Mouse (Mus musculus) CD4-positive, CD25-positive, alpha-beta regulatory T cell, adult 2 months (primary cell): ENCODE data around the gene Vmn1r167.
"Not testable (repeated sequence)": the region's sequence is repeated elsewhere in the genome, so short reads cannot be mapped to it uniquely, and the experiment has no call there.

Source experiments
- DNase-seq: peaks from one replicate; pipeline ENCODE4 v3.0.0-alpha.2; 2012; ENCODE audit warnings: low read depth, low spot score

Vmn1r167 gene

DNA sequence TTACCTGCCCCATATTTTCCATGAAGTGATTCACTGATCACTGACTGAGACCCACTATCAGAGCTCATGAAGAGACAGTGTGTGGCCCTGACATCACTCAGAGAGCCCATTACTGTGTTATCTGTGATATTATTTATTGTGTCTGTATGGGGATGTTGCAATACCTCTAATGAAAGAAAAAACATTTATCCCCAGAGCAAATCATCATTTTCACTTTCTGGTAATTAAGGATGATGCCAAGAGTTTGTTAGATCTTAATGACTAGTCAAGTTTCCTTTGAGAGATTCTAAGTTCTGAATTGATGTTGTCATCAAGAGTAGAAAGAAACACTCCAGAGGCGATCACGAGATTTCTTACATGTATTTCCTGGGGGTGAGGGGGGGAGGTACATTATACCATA lies at the start of gene Vmn1r167:
Gene Vmn1r167 (minus strand): TSS at position 101 of the 400 bp plus-strand sequence.
- not testable (repeated sequence) for DNase-seq

- DNase-seq, result not testable (repeated sequence)
Observed at GRCm38 (mm10) chr7:23539432-23539831, 32.4 kb upstream of the Vmn1r167 start, which contains the start of gene Vmn1r168. TSS of gene Vmn1r168 (plus strand) at chr7:23539732.

DNA sequence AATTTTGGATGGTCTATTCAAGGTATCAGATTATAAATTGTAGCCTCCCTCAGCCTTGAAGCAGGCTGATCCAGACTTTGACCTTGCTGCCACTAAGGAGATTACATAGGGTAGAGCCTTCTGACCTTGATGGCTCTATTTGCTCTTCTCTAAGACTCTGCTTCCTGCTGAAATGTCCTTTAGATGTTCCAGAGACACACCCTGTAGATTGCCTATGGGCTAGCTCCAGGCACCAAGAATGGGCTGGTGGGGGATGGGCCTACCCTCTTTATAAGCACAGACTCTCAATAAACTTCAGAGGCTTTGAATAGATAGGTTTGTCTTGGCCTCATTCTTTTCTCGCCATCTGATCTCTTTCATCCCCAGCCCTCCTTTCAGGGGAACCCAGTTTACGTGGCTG lies 34.1 kb downstream of the Vmn1r167 start:
- DNase-seq, result not testable (repeated sequence)

DNA sequence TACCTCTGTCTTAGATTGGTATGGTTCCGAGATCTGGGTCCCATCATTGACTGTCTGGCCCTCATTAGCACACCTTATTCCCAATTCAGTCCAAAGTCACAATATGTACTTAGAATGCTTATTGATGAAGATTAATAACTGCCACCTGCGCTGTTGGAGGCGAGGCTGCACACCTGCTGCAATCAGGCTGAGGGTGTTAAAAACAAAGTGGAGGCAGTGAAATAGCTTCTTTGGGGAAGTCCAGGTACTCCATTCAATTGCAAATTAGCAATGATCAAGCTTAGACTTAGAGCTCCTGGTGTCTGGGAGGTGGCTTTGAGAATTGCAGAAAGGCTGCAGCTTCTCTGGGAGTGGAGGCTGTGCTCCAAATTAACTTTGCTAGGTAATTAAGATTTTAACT lies 36.2 kb downstream of the Vmn1r167 start:
- DNase-seq, result not testable (repeated sequence)

GRCm38 (mm10) chr7:23470201-23470600 lies 36.8 kb downstream of the Vmn1r167 start:
- not testable (repeated sequence) for DNase-seq
